Mouse (Mus musculus): Measurements from ENCODE around the gene Tshz2. TPM values are rescaled to one million over a fixed set of nuclear protein-coding genes. Genes with fewer than 3 reads are reported as not detected.

Tshz2 gene
- polyA plus RNA-seq, 1 experiment from 2014 or later: 5.1 TPM

GRCm38 (mm10) chr2:170029304-170029856 is 396.6 kb downstream of the Tshz2 start:
- H3K27me3 ChIP-seq (ENCODE audit: insufficient read depth, poor library complexity, severe bottlenecking): no peaks in the 10 kb centered on the region
- H3K27ac ChIP-seq: no peak overlapping the region
- 89% methylated on average over 10 of the region's 10 CpGs for WGBS
- peaks cover 8% of the 10 kb centered on the region; the same call in 1 of the 2 replicates for H3K4me1 ChIP-seq (replicated peaks)
- no peaks in the 10 kb centered on the region for H3K36me3 ChIP-seq
- H3K4me3 ChIP-seq: no peak overlapping the region
- no peak for DNase-seq (ENCODE audit: low spot score)
- peaks cover 4% of the 10 kb centered on the region; the same call in 1 of the 2 replicates for H3K9me3 ChIP-seq

- Histone ChIP-seq H3K4me3 (no peak overlapping the region), H3K27me3 (ENCODE audit: insufficient read depth, poor library complexity, severe bottlenecking) (no peaks in the 10 kb centered on the region), H3K9me3 (peaks cover 4% of the 10 kb centered on the region; the same call in 1 of the 2 replicates), H3K4me1 (replicated peaks) (peaks cover 8% of the 10 kb centered on the region; the same call in 1 of the 2 replicates), H3K36me3 (no peaks in the 10 kb centered on the region), H3K27ac (no peak overlapping the region)
- 87% methylated on average over 12 of the region's 12 CpGs for WGBS
- no peak for DNase-seq (ENCODE audit: low spot score)
These were observed 398.4 kb downstream of the Tshz2 start for GRCm38 (mm10) chr2:170031226-170031625.

- no peaks in the 10 kb centered on the region for H3K27me3 ChIP-seq (ENCODE audit: insufficient read depth, poor library complexity, severe bottlenecking)
- peaks cover 8% of the 10 kb centered on the region; the same call in 1 of the 2 replicates for H3K4me1 ChIP-seq (replicated peaks)
- no peak for DNase-seq (ENCODE audit: low spot score)
- 76% methylated on average over 8 of the region's 8 CpGs for WGBS
- no peaks in the 10 kb centered on the region for H3K36me3 ChIP-seq
- H3K27ac ChIP-seq: no peak overlapping the region
- H3K9me3 ChIP-seq: peaks cover 4% of the 10 kb centered on the region; the same call in 1 of the 2 replicates
- no peak overlapping the region for H3K4me3 ChIP-seq
These were observed 399.1 kb downstream of the Tshz2 start for GRCm38 (mm10) chr2:170031872-170032271.

GRCm38 (mm10) chr2:170033219-170033618 is 400.4 kb downstream of the Tshz2 start:
- peak overlapping the region; percentile 35; the same call in 1 of the 2 replicates for H3K27ac ChIP-seq
- no peaks in the 10 kb centered on the region for H3K27me3 ChIP-seq (ENCODE audit: insufficient read depth, poor library complexity, severe bottlenecking)
- no peaks in the 10 kb centered on the region for H3K9me3 ChIP-seq
- no peak overlapping the region for H3K4me3 ChIP-seq
- WGBS: 84% methylated on average over 5 of the region's 5 CpGs
- H3K4me1 ChIP-seq (replicated peaks): peaks cover 8% of the 10 kb centered on the region; the same call in 1 of the 2 replicates
- no peak for DNase-seq (ENCODE audit: low spot score)
- H3K36me3 ChIP-seq: no peaks in the 10 kb centered on the region

- Histone ChIP-seq H3K36me3 (no peaks in the 10 kb centered on the region), H3K27ac (no peak overlapping the region), H3K4me1 (replicated peaks) (peaks cover 3% of the 10 kb centered on the region), H3K4me3 (no peak overlapping the region), H3K9me3 (no peaks in the 10 kb centered on the region), H3K27me3 (ENCODE audit: insufficient read depth, poor library complexity, severe bottlenecking) (no peaks in the 10 kb centered on the region)
- 94% methylated on average over 11 of the region's 11 CpGs for WGBS
- no peak for DNase-seq (ENCODE audit: low spot score)
These were observed 402.0 kb downstream of the Tshz2 start for GRCm38 (mm10) chr2:170034794-170035193.

- WGBS: 78% methylated on average over 11 of the region's 11 CpGs
- peaks cover 15% of the 10 kb centered on the region for H3K4me1 ChIP-seq (replicated peaks)
- H3K9me3 ChIP-seq: no peaks in the 10 kb centered on the region
- H3K27me3 ChIP-seq (ENCODE audit: insufficient read depth, poor library complexity, severe bottlenecking): no peaks in the 10 kb centered on the region
- no peak for DNase-seq (ENCODE audit: low spot score)
- H3K27ac ChIP-seq: no peak overlapping the region
- H3K4me3 ChIP-seq: no peak overlapping the region
- no peaks in the 10 kb centered on the region for H3K36me3 ChIP-seq
These were observed 404.0 kb downstream of the Tshz2 start for GRCm38 (mm10) chr2:170036791-170037241.

GRCm38 (mm10) chr2:170037346-170037745 is 404.5 kb downstream of the Tshz2 start:
- 84% methylated on average over 13 of the region's 13 CpGs for WGBS
- no peak overlapping the region for H3K27ac ChIP-seq
- no peaks in the 10 kb centered on the region for H3K27me3 ChIP-seq (ENCODE audit: insufficient read depth, poor library complexity, severe bottlenecking)
- peaks cover 15% of the 10 kb centered on the region for H3K4me1 ChIP-seq (replicated peaks)
- no peak overlapping the region for H3K4me3 ChIP-seq
- DNase-seq (ENCODE audit: low spot score): no peak
- H3K9me3 ChIP-seq: no peaks in the 10 kb centered on the region
- H3K36me3 ChIP-seq: no peaks in the 10 kb centered on the region

- Histone ChIP-seq H3K27me3 (ENCODE audit: insufficient read depth, poor library complexity, severe bottlenecking) (no peaks in the 10 kb centered on the region), H3K27ac (no peak overlapping the region), H3K4me3 (no peak overlapping the region), H3K4me1 (replicated peaks) (peaks cover 19% of the 10 kb centered on the region), H3K36me3 (no peaks in the 10 kb centered on the region), H3K9me3 (no peaks in the 10 kb centered on the region)
- WGBS: 70% methylated on average over 14 of the region's 14 CpGs
- no peak for DNase-seq (ENCODE audit: low spot score)
These were observed 407.0 kb downstream of the Tshz2 start for GRCm38 (mm10) chr2:170039772-170040171.

- Histone ChIP-seq H3K27ac (no peak overlapping the region), H3K27me3 (ENCODE audit: insufficient read depth, poor library complexity, severe bottlenecking) (no peaks in the 10 kb centered on the region), H3K36me3 (no peaks in the 10 kb centered on the region), H3K4me1 (replicated peaks) (peaks cover 21% of the 10 kb centered on the region), H3K4me3 (no peak overlapping the region), H3K9me3 (peaks cover 9% of the 10 kb centered on the region; the same call in 1 of the 2 replicates)
- WGBS: 67% methylated on average over 9 of the region's 9 CpGs
- no peak for DNase-seq (ENCODE audit: low spot score)
These were observed 408.3 kb downstream of the Tshz2 start for GRCm38 (mm10) chr2:170041101-170041500.

- peaks cover 21% of the 10 kb centered on the region for H3K4me1 ChIP-seq (replicated peaks)
- H3K36me3 ChIP-seq: no peaks in the 10 kb centered on the region
- peaks cover 9% of the 10 kb centered on the region; the same call in 1 of the 2 replicates for H3K9me3 ChIP-seq
- H3K27ac ChIP-seq: no peak overlapping the region
- no peak overlapping the region for H3K4me3 ChIP-seq
- no peak for DNase-seq (ENCODE audit: low spot score)
- no peaks in the 10 kb centered on the region for H3K27me3 ChIP-seq (ENCODE audit: insufficient read depth, poor library complexity, severe bottlenecking)
- 84% methylated on average over 12 of the region's 12 CpGs for whole genome bisulfite sequencing
These were observed 409.8 kb downstream of the Tshz2 start for GRCm38 (mm10) chr2:170042471-170043213.

GRCm38 (mm10) chr2:170043290-170043689 is 410.5 kb downstream of the Tshz2 start:
- H3K27me3 ChIP-seq (ENCODE audit: insufficient read depth, poor library complexity, severe bottlenecking): no peaks in the 10 kb centered on the region
- no peak overlapping the region for H3K27ac ChIP-seq
- WGBS: 87% methylated on average over 9 of the region's 10 CpGs
- peaks cover 21% of the 10 kb centered on the region for H3K4me1 ChIP-seq (replicated peaks)
- no peak overlapping the region for H3K4me3 ChIP-seq
- peaks cover 9% of the 10 kb centered on the region; the same call in 1 of the 2 replicates for H3K9me3 ChIP-seq
- no peaks in the 10 kb centered on the region for H3K36me3 ChIP-seq
- DNase-seq (ENCODE audit: low spot score): no peak

- DNase-seq (ENCODE audit: low spot score): no peak
- H3K9me3 ChIP-seq: peaks cover 9% of the 10 kb centered on the region; the same call in 1 of the 2 replicates
- H3K4me3 ChIP-seq: no peak overlapping the region
- no peaks in the 10 kb centered on the region for H3K27me3 ChIP-seq (ENCODE audit: insufficient read depth, poor library complexity, severe bottlenecking)
- H3K4me1 ChIP-seq (replicated peaks): peaks cover 21% of the 10 kb centered on the region; the same call in 1 of the 2 replicates
- H3K27ac ChIP-seq: no peak overlapping the region
- WGBS: 81% methylated on average over 11 of the region's 11 CpGs
- no peaks in the 10 kb centered on the region for H3K36me3 ChIP-seq
These were observed 413.1 kb downstream of the Tshz2 start for GRCm38 (mm10) chr2:170045896-170046295.

All from hindbrain, embryonic 10.5 days (tissue).